Mouse (Mus musculus): ENCODE results near the gene Slc35b1. TPM values are rescaled to one million over a fixed set of nuclear protein-coding genes. Genes with fewer than 3 reads are reported as not detected.
A peak's percentile ranks its signal among the peaks of the same experiment; 100 is the strongest.

Gene Slc35b1
- polyA plus RNA-seq, 1 experiment from 2014 or later, result 147 TPM

GRCm38 (mm10) chr11:95369964-95370890 is 14.3 kb upstream of the Slc35b1 start:
- no peaks in the 10 kb centered on the region for H3K27me3 ChIP-seq (replicated peaks; ENCODE audit: control insufficient read depth, insufficient read depth, low read length)
- no peak overlapping the region for H3K4me3 ChIP-seq (ENCODE audit: low read length)
- no peak overlapping the region for H3K9ac ChIP-seq (ENCODE audit: low read depth, low read length)
- no peak overlapping the region for H3K4me2 ChIP-seq (ENCODE audit: low read length)
- H3K9me3 ChIP-seq (ENCODE audit: control insufficient read depth, low read length), result no peaks in the 10 kb centered on the region
- H3K4me1 ChIP-seq (ENCODE audit: control insufficient read depth, insufficient read depth, low read depth, low read length), result no peaks in the 10 kb centered on the region; the same call in 1 of the 2 replicates
- 0 out of 2 replicates have a peak, but pooled peaks cover 3% of the 10 kb centered on the region for H3K36me3 ChIP-seq (ENCODE audit: control insufficient read depth, insufficient read depth, low read length)
- H3K27ac ChIP-seq (ENCODE audit: low read depth, low read length), result no peak overlapping the region
- WGBS, result 67% methylated on average over 15 of the region's 15 CpGs
- peak; percentile 71 for ATAC-seq

- 0 out of 2 replicates have a peak, but pooled peaks cover 3% of the 10 kb centered on the region for H3K36me3 ChIP-seq (ENCODE audit: control insufficient read depth, insufficient read depth, low read length)
- H3K4me1 ChIP-seq (ENCODE audit: control insufficient read depth, insufficient read depth, low read depth, low read length), result no peaks in the 10 kb centered on the region
- no peak overlapping the region for H3K4me3 ChIP-seq (ENCODE audit: low read length)
- no peak overlapping the region for H3K9ac ChIP-seq (ENCODE audit: low read depth, low read length)
- H3K27me3 ChIP-seq (replicated peaks; ENCODE audit: control insufficient read depth, insufficient read depth, low read length), result no peaks in the 10 kb centered on the region
- no peaks in the 10 kb centered on the region for H3K9me3 ChIP-seq (ENCODE audit: control insufficient read depth, low read length)
- H3K27ac ChIP-seq (ENCODE audit: low read depth, low read length), result no peak overlapping the region
- no peak overlapping the region for H3K4me2 ChIP-seq (ENCODE audit: low read length)
- 86% methylated on average over 7 of the region's 7 CpGs for WGBS
- no peak for ATAC-seq
Measured at GRCm38 (mm10) chr11:95371182-95371581, 13.3 kb upstream of the Slc35b1 start.

DNA sequence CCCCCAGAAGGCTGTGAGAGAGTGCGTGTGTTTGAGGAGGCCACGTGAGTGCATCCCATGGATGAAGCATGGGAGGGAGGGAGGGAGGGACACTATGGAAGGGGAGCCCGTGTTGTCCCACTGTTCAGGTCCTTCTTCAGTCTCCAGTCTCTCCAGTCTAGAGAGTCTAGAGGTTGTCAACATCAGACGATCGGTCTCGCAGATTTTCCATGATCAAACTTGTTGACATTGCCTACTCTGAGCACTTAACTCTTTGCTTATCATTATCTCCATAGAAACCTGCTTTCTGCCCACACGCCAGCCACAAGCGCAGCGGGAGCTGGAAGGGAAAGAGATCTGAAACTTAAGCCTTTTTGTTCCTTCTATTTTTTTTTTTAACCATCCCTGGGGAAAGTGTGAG is 5.6 kb upstream of the Slc35b1 start:
- no peak overlapping the region for H3K9ac ChIP-seq (ENCODE audit: low read depth, low read length)
- 85% methylated on average over 9 of the region's 9 CpGs for WGBS
- H3K4me2 ChIP-seq (ENCODE audit: low read length), result no peak overlapping the region
- H3K4me1 ChIP-seq (ENCODE audit: control insufficient read depth, insufficient read depth, low read depth, low read length), result 0 out of 2 replicates have a peak, but pooled peaks cover under 1% of the 10 kb centered on the region
- no peak overlapping the region for H3K4me3 ChIP-seq (ENCODE audit: low read length)
- H3K27ac ChIP-seq (ENCODE audit: low read depth, low read length), result no peak overlapping the region
- ATAC-seq, result no peak
- no peaks in the 10 kb centered on the region for H3K27me3 ChIP-seq (replicated peaks; ENCODE audit: control insufficient read depth, insufficient read depth, low read length)
- no peaks in the 10 kb centered on the region for H3K36me3 ChIP-seq (ENCODE audit: control insufficient read depth, insufficient read depth, low read length)
- H3K9me3 ChIP-seq (ENCODE audit: control insufficient read depth, low read length), result no peaks in the 10 kb centered on the region

GRCm38 (mm10) chr11:95379552-95379951 is 4.9 kb upstream of the Slc35b1 start:
- Histone ChIP-seq H3K9ac (ENCODE audit: low read depth, low read length) (no peak overlapping the region), H3K4me3 (ENCODE audit: low read length) (no peak overlapping the region), H3K27ac (ENCODE audit: low read depth, low read length) (no peak overlapping the region), H3K27me3 (replicated peaks; ENCODE audit: control insufficient read depth, insufficient read depth, low read length) (no peaks in the 10 kb centered on the region), H3K36me3 (ENCODE audit: control insufficient read depth, insufficient read depth, low read length) (no peaks in the 10 kb centered on the region), H3K4me1 (ENCODE audit: control insufficient read depth, insufficient read depth, low read depth, low read length) (0 out of 2 replicates have a peak, but pooled peaks cover 2% of the 10 kb centered on the region), H3K9me3 (ENCODE audit: control insufficient read depth, low read length) (no peaks in the 10 kb centered on the region), H3K4me2 (ENCODE audit: low read length) (no peak overlapping the region)
- ATAC-seq, result no peak
- 82% methylated on average over 5 of the region's 5 CpGs for WGBS

DNA sequence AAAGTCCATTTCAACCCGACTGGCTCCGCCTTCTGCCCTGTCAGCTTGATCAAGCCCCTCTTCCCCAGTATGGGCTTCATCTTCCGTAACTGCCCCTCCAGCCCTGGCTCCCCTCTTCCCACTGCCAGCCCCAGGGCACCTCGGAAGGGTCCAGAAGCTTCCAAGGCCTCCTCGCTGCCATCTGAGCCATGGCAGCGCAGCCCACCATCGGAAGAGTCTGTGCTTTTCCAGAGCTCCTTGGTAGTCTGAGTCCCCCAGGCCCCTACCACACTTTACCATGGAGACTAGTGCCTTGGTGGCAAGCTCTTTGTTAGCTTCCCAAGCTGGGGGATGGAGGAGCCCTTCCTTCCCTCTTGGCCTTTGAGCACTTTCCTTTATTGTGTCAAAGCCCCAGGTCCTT is 3.8 kb upstream of the Slc35b1 start:
- Histone ChIP-seq H3K36me3 (ENCODE audit: control insufficient read depth, insufficient read depth, low read length) (no peaks in the 10 kb centered on the region), H3K27me3 (replicated peaks; ENCODE audit: control insufficient read depth, insufficient read depth, low read length) (no peaks in the 10 kb centered on the region), H3K9me3 (ENCODE audit: control insufficient read depth, low read length) (no peaks in the 10 kb centered on the region), H3K4me3 (ENCODE audit: low read length) (no peak overlapping the region), H3K9ac (ENCODE audit: low read depth, low read length) (no peak overlapping the region), H3K4me2 (ENCODE audit: low read length) (no peak overlapping the region), H3K4me1 (ENCODE audit: control insufficient read depth, insufficient read depth, low read depth, low read length) (peaks cover 7% of the 10 kb centered on the region), H3K27ac (ENCODE audit: low read depth, low read length) (no peak overlapping the region)
- 95% methylated on average over 7 of the region's 7 CpGs for WGBS
- ATAC-seq, result no peak

DNA sequence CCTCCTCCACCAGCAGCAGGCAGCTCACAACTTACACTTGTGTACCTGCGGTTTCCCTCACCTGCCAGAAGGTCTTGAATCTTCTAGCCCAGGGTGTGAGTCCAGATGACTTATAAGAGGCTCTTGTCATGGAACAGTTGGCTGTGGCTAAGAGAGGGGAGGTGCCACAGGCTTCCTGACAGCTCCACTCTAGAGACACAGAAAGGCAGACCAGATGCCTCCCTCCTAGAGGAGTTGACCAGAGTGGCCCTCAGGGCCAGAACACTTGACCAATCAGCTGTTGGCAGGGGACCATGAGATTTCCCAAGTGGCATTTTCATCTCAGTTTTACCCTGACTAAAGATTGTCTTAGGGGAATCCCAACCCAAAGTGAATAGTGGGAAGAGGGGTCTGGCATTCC is 3.3 kb upstream of the Slc35b1 start:
- Histone ChIP-seq H3K4me3 (ENCODE audit: low read length) (no peak overlapping the region), H3K4me2 (ENCODE audit: low read length) (no peak overlapping the region), H3K27me3 (replicated peaks; ENCODE audit: control insufficient read depth, insufficient read depth, low read length) (no peaks in the 10 kb centered on the region), H3K9ac (ENCODE audit: low read depth, low read length) (no peak overlapping the region), H3K9me3 (ENCODE audit: control insufficient read depth, low read length) (no peaks in the 10 kb centered on the region), H3K27ac (ENCODE audit: low read depth, low read length) (no peak overlapping the region), H3K36me3 (ENCODE audit: control insufficient read depth, insufficient read depth, low read length) (no peaks in the 10 kb centered on the region), H3K4me1 (ENCODE audit: control insufficient read depth, insufficient read depth, low read depth, low read length) (peaks cover 11% of the 10 kb centered on the region)
- 100% methylated on average over 1 of the region's 1 CpGs for WGBS
- ATAC-seq, result no peak

GRCm38 (mm10) chr11:95383331-95383986 is 1.0 kb upstream of the Slc35b1 start:
- H3K4me1 ChIP-seq (ENCODE audit: control insufficient read depth, insufficient read depth, low read depth, low read length), result peaks cover 12% of the 10 kb centered on the region
- H3K4me3 ChIP-seq (ENCODE audit: low read length), result no peak overlapping the region
- H3K27ac ChIP-seq (ENCODE audit: low read depth, low read length), result no peak overlapping the region
- 96% methylated on average over 5 of the region's 5 CpGs for WGBS
- H3K9ac ChIP-seq (ENCODE audit: low read depth, low read length), result no peak overlapping the region
- no peaks in the 10 kb centered on the region for H3K9me3 ChIP-seq (ENCODE audit: control insufficient read depth, low read length)
- H3K27me3 ChIP-seq (replicated peaks; ENCODE audit: control insufficient read depth, insufficient read depth, low read length), result no peaks in the 10 kb centered on the region
- no peak overlapping the region for H3K4me2 ChIP-seq (ENCODE audit: low read length)
- peaks cover 11% of the 10 kb centered on the region for H3K36me3 ChIP-seq (ENCODE audit: control insufficient read depth, insufficient read depth, low read length)
- no peak for ATAC-seq

DNA sequence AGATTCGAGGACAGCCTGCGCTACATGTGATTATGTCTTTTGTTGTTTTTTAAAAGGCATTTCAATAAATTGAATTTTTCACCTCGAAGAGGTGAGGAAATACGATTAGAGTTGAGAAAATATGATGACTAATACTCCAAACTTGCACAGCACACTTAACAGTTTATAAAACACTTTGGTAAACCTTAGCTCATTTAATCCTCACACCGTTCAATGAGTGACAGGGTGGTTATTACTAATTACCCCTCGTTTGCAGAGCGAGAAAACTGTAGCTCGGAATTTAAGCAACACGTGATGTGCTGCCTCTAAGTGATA is 531 bp upstream of the Slc35b1 start:
- Histone ChIP-seq H3K4me2 (ENCODE audit: low read length) (peak overlapping the region; percentile 46), H3K9me3 (ENCODE audit: control insufficient read depth, low read length) (no peaks in the 10 kb centered on the region), H3K9ac (ENCODE audit: low read depth, low read length) (peak overlapping the region; percentile 47; the same call in 1 of the 2 replicates), H3K27ac (ENCODE audit: low read depth, low read length) (0 out of 2 replicates have a peak overlapping the region, but pooled peaks have one; percentile 6), H3K4me3 (ENCODE audit: low read length) (peak overlapping the region; percentile 90), H3K36me3 (ENCODE audit: control insufficient read depth, insufficient read depth, low read length) (peaks cover 11% of the 10 kb centered on the region), H3K27me3 (replicated peaks; ENCODE audit: control insufficient read depth, insufficient read depth, low read length) (no peaks in the 10 kb centered on the region), H3K4me1 (ENCODE audit: control insufficient read depth, insufficient read depth, low read depth, low read length) (peaks cover 12% of the 10 kb centered on the region)
- 41% methylated on average over 9 of the region's 9 CpGs for WGBS
- no peak for ATAC-seq

- ATAC-seq, result 0 out of 2 replicates have a peak, but pooled peaks have one; percentile 12
- H3K9me3 ChIP-seq (ENCODE audit: control insufficient read depth, low read length), result no peaks in the 10 kb centered on the region
- 0% methylated on average over 14 of the region's 14 CpGs for WGBS
- H3K4me3 ChIP-seq (ENCODE audit: low read length), result peak overlapping the region; percentile 90
- H3K4me1 ChIP-seq (ENCODE audit: control insufficient read depth, insufficient read depth, low read depth, low read length), result peaks cover 12% of the 10 kb centered on the region
- peak overlapping the region; percentile 89 for H3K27ac ChIP-seq (ENCODE audit: low read depth, low read length)
- H3K27me3 ChIP-seq (replicated peaks; ENCODE audit: control insufficient read depth, insufficient read depth, low read length), result no peaks in the 10 kb centered on the region
- H3K36me3 ChIP-seq (ENCODE audit: control insufficient read depth, insufficient read depth, low read length), result peaks cover 11% of the 10 kb centered on the region
- H3K9ac ChIP-seq (ENCODE audit: low read depth, low read length), result peak overlapping the region; percentile 81
- H3K4me2 ChIP-seq (ENCODE audit: low read length), result peak overlapping the region; percentile 75
Measured at GRCm38 (mm10) chr11:95384973-95385320, 455 bp downstream of the Slc35b1 start.

Data from hindbrain, embryonic 16.5 days (tissue).